Mouse (Mus musculus) kidney, adult 2 months (tissue): ENCODE data around the gene Slc4a4. TPM values are rescaled to one million over a fixed set of nuclear protein-coding genes. Genes with fewer than 3 reads are reported as not detected.
A peak's percentile ranks its signal among the peaks of the same experiment; 100 is the strongest.

Source experiments
- DNase-seq: peaks from one replicate; pipeline ENCODE4 v3.0.0; 2021
- H3K27ac ChIP-seq: fragments of 200-500 bp; 2 replicates; pipeline ENCODE4 v1.5.1; 2012; ENCODE audit warnings: low read depth, low read length, control low read depth, inconsistent platforms; ENCODE audit not compliant: insufficient read depth
- H3K27me3 ChIP-seq: fragments of 200-500 bp; replicated peaks from 2 replicates; pipeline ENCODE4 v1.6.1; 2012; ENCODE audit warnings: mild to moderate bottlenecking, moderate library complexity, low read length, inconsistent platforms; ENCODE audit not compliant: control insufficient read depth, insufficient read depth
- H3K36me3 ChIP-seq: fragments of 200-500 bp; 2 replicates; pipeline ENCODE4 v1.6.1; 2012; ENCODE audit warnings: mild to moderate bottlenecking, moderate library complexity, low read length, inconsistent platforms; ENCODE audit not compliant: control insufficient read depth, insufficient read depth
- H3K4me1 ChIP-seq: fragments of 200-500 bp; 2 replicates; pipeline ENCODE4 v1.6.1; 2011; ENCODE audit warnings: low read length; ENCODE audit not compliant: control insufficient read depth, insufficient read depth
- H3K4me3 ChIP-seq: fragments of 200-500 bp; 2 replicates; pipeline ENCODE4 v1.5.1; 2011; ENCODE audit warnings: mild to moderate bottlenecking, low read depth, low read length, control low read depth; ENCODE audit not compliant: insufficient read depth
- CTCF ChIP-seq: fragments of 200-500 bp; conservative IDR thresholded peaks from 2 replicates; pipeline ENCODE4 v1.5.1; 2011; ENCODE audit warnings: low read depth, mild to moderate bottlenecking, control low read depth, low read length, moderate library complexity, mixed read lengths; ENCODE audit not compliant: insufficient read depth, insufficient read length
- POLR2A ChIP-seq: fragments of 200-500 bp; IDR thresholded peaks from one replicate; pipeline ENCODE4 v1.6.1; 2011; ENCODE audit warnings: low read depth, low read length, control low read depth
- WGBS: fragments of 180-500 bp; shearing (Covaris S2); methylation state at CpG from one replicate; pipeline ENCODE4 v1.1.7; 2018; 5-methylcytosine and 5-hydroxymethylcytosine counted together
- polyA plus RNA-seq: library from polyadenylated mRNA; depleted of rRNA; stranded (reverse); fragments of >200 nt; gene quantifications from 2 replicates; pipeline ENCODE4 v1.2.3, GENCODE M21; 2012; rRNA removed

The Slc4a4 gene
- polyA plus RNA-seq, result 169 and 195 TPM in 2 replicates

DNA sequence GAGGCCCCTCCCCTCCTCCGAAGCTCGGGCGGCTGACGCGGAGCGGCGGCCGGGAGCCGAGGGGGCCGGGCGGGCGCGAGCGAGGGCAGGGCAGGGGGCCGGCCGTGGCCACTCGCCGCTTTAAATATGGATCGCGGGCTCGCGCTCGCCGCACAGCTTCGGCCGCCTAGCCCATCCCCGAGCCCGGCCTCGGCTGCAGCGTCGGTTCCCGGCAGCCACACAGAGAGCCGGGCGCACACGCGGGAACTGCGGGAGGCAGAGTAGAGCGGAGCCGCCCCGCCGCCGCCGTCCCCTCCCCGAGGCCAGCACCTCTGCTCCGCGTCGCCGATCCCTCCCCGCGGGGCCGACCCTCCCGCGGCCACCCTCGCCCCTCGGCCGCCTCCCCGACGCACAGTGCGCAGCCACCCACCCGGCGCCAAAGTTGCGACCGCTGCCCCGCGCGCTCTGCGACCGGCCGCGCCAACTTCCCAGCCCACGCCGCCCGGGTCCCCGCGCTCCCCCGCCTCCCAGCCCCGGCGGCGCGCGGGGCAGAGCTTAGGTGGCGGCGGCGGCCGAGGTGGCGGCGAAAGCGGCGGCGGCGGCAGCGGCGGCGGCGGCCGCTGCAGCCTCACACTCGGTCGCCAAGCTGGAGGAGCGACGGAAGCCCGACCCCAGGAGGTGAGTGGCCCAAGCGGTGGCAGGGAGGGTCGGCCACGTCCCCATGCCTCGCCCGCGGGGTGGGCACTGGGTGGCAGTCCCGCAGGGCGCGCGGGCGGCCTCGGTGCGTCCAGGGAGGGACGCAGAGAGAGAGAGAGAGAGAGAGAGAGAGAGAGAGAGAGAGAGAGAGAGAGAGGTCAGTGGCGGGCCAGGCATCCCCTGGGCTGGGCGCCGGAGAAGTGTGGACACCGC is at the start of gene Slc4a4:
Gene Slc4a4 (plus strand): TSS at position 151 of the 888 bp plus-strand sequence.
- TF ChIP-seq CTCF (no peak), POLR2A (no peak)
- DNase-seq, result peak; percentile 53
- WGBS, result 2% methylated on average over 118 of the region's 119 CpGs
- H3K27me3 ChIP-seq, result no peaks in the 10 kb centered on the region
- H3K27ac ChIP-seq, result no peak within 1 kb of the TSS
- H3K4me1 ChIP-seq, result peaks cover 12% of the 10 kb centered on the region; the same call in 1 of the 2 replicates
- no peaks in the 10 kb centered on the region for H3K36me3 ChIP-seq
- H3K4me3 ChIP-seq, result peak within 1 kb of the TSS; percentile 81

DNA sequence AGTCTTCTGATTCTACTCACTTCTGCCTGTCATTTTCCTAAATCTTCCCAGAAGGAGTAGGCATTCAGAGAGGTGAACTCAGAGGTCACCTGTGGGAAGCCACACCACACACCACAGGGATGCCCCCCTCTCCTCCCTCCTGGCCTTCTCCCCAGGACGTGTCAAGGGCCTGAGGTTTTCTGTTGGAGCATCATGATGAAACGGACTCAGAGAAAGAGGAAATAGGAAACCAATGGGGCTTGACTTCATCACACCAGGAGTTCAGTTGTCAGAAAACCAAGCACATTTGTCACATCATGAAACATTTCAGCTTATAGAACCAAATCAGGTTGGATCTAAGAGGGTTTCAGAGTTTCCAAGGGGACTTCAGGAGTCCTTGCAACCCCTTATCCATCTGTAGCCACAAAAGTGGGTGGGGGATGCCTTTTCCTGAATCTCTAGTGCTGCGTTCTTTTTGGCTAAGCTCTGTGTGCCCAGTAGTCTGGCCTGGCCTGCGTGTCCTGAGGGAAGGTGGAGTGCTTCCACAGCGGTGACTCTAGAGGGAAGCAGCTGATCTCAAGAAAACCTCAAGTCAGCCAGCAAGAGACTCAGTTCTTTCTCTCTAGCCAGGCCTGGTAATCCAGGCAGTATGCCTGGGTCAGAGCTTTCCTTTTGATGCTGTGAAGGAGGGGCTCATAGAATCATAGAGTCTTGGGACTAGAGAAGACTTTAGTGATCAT is 46.4 kb upstream of the Slc4a4 start:
- Histone ChIP-seq H3K36me3 (no peaks in the 10 kb centered on the region), H3K27me3 (no peaks in the 10 kb centered on the region), H3K4me3 (no peak overlapping the region), H3K27ac (no peak overlapping the region), H3K4me1 (no peaks in the 10 kb centered on the region)
- TF ChIP-seq POLR2A (no peak), CTCF (no peak)
- no peak for DNase-seq
- WGBS, result 72% methylated on average over 5 of the region's 5 CpGs

DNA sequence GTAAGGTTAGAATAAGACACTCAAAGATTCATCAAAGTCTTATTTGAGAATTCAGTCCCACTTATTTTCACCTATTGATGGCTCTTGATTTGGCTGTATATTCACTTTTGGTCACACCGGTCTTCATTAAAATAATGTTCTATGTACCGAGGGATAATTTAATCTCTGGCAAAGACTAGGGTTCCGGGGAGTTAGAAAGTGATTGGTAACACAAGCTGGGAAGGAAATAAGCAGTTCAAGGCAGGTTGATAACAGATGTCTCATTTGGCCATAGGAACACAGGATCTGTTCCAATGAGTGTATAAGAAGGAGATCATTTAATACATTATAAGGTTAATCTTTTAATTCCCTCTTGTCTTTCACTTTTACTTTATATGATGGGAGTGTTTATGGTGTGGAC is 29.3 kb upstream of the Slc4a4 start:
- TF ChIP-seq POLR2A (no peak), CTCF (no peak)
- Histone ChIP-seq H3K27ac (no peak overlapping the region), H3K4me3 (no peak overlapping the region), H3K27me3 (no peaks in the 10 kb centered on the region), H3K4me1 (no peaks in the 10 kb centered on the region), H3K36me3 (no peaks in the 10 kb centered on the region)
- 96% methylated on average over 3 of the region's 3 CpGs for WGBS
- DNase-seq, result no peak

DNA sequence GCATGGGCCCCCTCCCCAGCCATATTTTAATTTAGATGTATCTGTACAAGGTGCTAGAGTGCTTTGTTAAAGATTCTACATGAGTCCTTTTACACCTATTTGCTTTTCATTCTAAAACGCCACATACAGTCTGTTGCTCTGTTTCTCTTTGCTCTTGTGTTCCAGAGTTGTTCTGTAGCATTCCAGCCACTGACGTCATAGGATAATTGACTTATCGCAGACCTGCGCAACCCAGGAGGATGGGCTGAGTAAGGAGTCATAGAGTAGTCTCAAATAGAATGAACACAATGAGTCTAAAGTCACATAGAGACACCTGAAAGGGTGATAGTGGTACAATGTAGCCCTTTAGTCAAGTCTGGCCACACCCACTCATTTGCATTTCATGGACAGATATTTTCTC is 28.8 kb upstream of the Slc4a4 start:
- Histone ChIP-seq H3K4me1 (no peaks in the 10 kb centered on the region), H3K27ac (no peak overlapping the region), H3K36me3 (no peaks in the 10 kb centered on the region), H3K4me3 (no peak overlapping the region), H3K27me3 (no peaks in the 10 kb centered on the region)
- no peak for DNase-seq
- TF ChIP-seq CTCF (no peak), POLR2A (no peak)
- 92% methylated on average over 4 of the region's 4 CpGs for WGBS

DNA sequence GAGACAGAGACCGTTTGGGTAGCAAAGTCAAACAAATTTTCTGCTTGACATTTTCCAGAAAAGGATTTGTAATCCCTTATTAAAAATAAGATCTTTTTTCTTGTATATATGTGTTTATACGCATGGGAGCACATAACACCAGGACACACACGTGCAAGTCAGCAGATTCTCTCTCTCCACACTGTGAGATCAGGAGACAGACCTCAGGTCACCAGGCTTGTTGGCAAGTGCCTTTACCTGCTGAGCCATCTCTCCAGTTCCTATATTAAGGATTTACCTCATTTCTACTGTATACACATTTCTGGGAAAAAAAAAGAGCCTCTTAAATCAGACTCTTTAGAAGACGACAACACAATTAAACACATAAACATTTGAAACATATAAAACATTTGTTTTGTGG is 28.4 kb upstream of the Slc4a4 start:
- Histone ChIP-seq H3K4me1 (no peaks in the 10 kb centered on the region), H3K27me3 (no peaks in the 10 kb centered on the region), H3K27ac (no peak overlapping the region), H3K36me3 (no peaks in the 10 kb centered on the region), H3K4me3 (no peak overlapping the region)
- no peak for DNase-seq
- 59% methylated on average over 4 of the region's 4 CpGs for WGBS
- TF ChIP-seq CTCF (no peak), POLR2A (no peak)

DNA sequence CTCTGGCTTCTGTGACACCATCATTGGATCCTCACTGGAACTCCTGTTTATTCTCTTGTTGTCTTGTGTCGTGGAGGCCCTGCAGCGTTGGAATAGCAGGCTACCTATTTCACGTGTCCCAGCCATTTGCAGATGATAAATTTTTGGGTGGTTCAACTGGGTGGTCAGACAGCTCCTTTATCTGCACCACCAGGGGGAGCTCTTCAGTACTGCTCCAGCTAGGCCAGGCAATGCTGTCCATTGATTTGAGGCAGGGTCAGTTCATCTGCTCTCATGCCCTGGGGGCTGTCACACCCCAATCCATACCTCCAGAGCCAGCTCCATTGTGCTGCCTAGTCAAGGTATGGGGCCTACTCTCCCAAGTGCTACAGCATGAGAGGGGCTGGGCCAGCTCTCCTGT is 24.5 kb upstream of the Slc4a4 start:
- no peak overlapping the region for H3K27ac ChIP-seq
- WGBS, result 71% methylated on average over 3 of the region's 3 CpGs
- no peaks in the 10 kb centered on the region for H3K36me3 ChIP-seq
- DNase-seq, result peak; percentile 23
- no peak for TF ChIP-seq POLR2A
- peak; percentile 65 for TF ChIP-seq CTCF
- no peak overlapping the region for H3K4me3 ChIP-seq
- no peaks in the 10 kb centered on the region for H3K27me3 ChIP-seq
- H3K4me1 ChIP-seq, result no peaks in the 10 kb centered on the region

DNA sequence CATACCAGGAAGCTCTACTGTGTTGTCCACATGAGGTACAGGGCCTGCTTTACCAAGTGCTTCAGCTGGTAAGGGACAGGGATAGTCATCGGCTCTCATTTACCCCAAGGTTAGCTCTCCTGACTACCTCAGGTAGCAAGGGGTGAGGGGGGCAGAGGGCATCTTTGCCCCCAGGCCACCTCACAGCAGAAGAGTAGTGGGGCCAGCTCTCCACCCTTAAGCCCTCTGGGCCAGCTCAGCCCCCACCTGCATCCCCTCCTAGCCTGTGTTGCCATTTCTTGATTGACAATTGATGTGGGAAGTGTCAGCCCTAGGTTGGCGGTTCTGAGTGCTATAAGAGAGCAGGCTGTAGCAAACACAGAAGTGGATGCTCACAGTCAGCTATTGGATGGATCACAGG is 23.8 kb upstream of the Slc4a4 start:
- Histone ChIP-seq H3K27me3 (no peaks in the 10 kb centered on the region), H3K4me1 (no peaks in the 10 kb centered on the region), H3K36me3 (no peaks in the 10 kb centered on the region), H3K27ac (no peak overlapping the region), H3K4me3 (no peak overlapping the region)
- WGBS, result 94% methylated on average over 2 of the region's 2 CpGs
- DNase-seq, result no peak
- no peak for TF ChIP-seq CTCF
- TF ChIP-seq POLR2A, result no peak

DNA sequence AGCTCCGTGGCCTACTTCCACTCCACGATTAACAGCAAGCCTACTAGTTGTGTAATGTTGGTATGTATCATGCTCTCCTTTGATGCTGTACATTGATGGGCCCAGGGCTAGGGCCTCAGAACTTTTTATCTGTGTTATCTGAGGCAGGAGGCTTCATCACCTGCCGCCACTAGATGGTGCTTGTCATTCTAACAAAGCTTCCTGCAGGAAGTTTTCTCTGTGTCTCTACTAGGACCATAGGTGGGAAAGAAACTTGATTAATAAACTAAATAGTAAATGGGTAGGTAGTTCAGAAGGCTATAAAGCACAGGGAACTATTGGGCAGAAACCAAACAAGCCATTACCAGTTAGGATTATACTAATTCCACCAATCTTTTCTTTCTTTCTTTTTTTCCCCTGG is 2.5 kb upstream of the Slc4a4 start:
- H3K27me3 ChIP-seq, result no peaks in the 10 kb centered on the region
- H3K27ac ChIP-seq, result no peak overlapping the region
- no peaks in the 10 kb centered on the region for H3K36me3 ChIP-seq
- WGBS, result 30% methylated on average over 3 of the region's 3 CpGs
- H3K4me3 ChIP-seq, result no peak overlapping the region
- TF ChIP-seq CTCF, result peak; percentile 64
- TF ChIP-seq POLR2A, result no peak
- peaks cover 12% of the 10 kb centered on the region; the same call in 1 of the 2 replicates for H3K4me1 ChIP-seq
- peak; percentile 55 for DNase-seq
